Mouse (Mus musculus) myocyte (in vitro differentiated cells): ENCODE measurements around the gene Rbm26.

Source experiments
- POLR2A ChIP-seq: IDR thresholded peaks from one replicate; pipeline ENCODE4 v1.6.1; 2011; ENCODE audit warnings: low read depth, mild to moderate bottlenecking, control low read depth, moderate library complexity; ENCODE audit not compliant: insufficient read length
- REST ChIP-seq: IDR thresholded peaks from one replicate; pipeline ENCODE4 v1.6.1; 2011; ENCODE audit warnings: mild to moderate bottlenecking, control low read depth, moderate library complexity; ENCODE audit not compliant: insufficient read depth, insufficient read length

GRCm38 (mm10) chr14:105085332-105085993 lies 91.7 kb downstream of the Rbm26 start:
- TF ChIP-seq REST = no peak
- no peak for TF ChIP-seq POLR2A
